Mouse (Mus musculus) adrenal gland, adult 18-20 months (tissue): ENCODE data around the gene Rps2. TPM values are rescaled to one million over a fixed set of nuclear protein-coding genes. Genes with fewer than 3 reads are reported as not detected.
A peak's percentile ranks its signal among the peaks of the same experiment; 100 is the strongest.
"Not testable (repeated sequence)": the region's sequence is repeated elsewhere in the genome, so short reads cannot be mapped to it uniquely, and the experiment has no call there.

Experiments used
- DNase-seq, 2 experiments: peaks; one replicate each; pipeline ENCODE4 v3.0.0; 2021 to 2022; ENCODE audit warnings: low spot score in 2 of 2
- long read RNA-seq, 2 experiments: library from polyadenylated mRNA; stranded (forward); transcript quantifications; one replicate each; pipeline ENCODE4 v2.0.0; 2021
- total RNA-seq, 2 experiments: library from RNA; stranded (reverse); gene quantifications; 1 replicate in 1 of 2; 2 replicates in 1 of 2; pipeline ENCODE4 v1.2.3; 2021

The Rps2 gene
- total RNA-seq = 100 to 1,000 TPM; 653 to 681 TPM
- long read RNA-seq, experiment 1, transcript Rps2-201 (5 exons, 1,094 nt) = minor isoform, 18 of 71 reads
- long read RNA-seq, experiment 1, transcript Rps2-208 (6 exons, 998 nt) = major isoform, 48 of 71 reads
- long read RNA-seq, experiment 1, partial matches to known transcripts = 1 of 71 reads
- long read RNA-seq, experiment 1, other reads (novel, unspliced or antisense) = 3 of 71 reads
- long read RNA-seq, experiment 2, transcript Rps2-201 (5 exons, 1,094 nt) = minor isoform, 31 of 238 reads
- long read RNA-seq, experiment 2, transcript Rps2-208 (6 exons, 998 nt) = major isoform, 201 of 238 reads
- long read RNA-seq, experiment 2, partial matches to known transcripts = 0 of 238 reads
- long read RNA-seq, experiment 2, other reads (novel, unspliced or antisense) = 3 of 238 reads

DNA sequence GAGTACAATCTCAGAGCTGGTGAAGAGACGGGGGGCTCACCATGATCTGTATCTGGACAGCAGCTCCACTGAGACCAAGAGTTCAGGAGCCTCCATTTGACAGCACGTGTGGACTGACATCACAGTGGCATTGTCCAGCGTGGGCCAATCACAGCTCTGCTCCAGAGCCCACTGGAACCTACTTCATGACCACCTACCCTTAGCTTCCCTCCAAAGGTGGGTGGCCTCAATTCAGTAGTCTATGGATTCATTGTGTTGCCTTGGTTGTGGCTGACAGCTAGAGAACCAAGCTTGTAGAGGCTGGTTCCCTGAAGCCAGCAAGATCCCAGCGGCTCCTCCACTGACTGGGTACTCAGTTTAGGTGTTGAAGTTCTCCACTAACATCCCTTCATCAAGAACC, at the start of gene Rps2, which contains the start of gene Rnf151:
Gene Rps2, plus strand, starts transcription at position 174 of the 400 bp plus-strand sequence.
Gene Rnf151, minus strand, starts transcription at position 121 of the 400 bp plus-strand sequence.
- DNase-seq = no peak

DNA sequence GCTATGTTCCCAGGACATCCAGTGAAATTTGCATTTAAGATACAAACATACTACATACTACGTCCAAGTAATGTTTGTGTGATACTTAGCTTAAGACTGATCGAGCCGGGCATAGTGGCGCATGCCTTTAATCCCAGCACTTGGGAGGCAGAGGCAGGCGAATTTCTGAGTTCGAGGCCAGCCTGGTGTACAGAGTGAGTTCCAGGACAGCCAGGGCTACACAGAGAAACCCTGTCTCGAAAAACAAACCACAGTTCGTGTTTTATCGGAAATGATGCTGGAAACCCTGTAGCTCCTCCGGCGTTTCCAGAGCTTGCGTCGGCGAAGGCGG, 48.7 kb upstream of the Rps2 start:
- DNase-seq = not testable (repeated sequence)

DNA sequence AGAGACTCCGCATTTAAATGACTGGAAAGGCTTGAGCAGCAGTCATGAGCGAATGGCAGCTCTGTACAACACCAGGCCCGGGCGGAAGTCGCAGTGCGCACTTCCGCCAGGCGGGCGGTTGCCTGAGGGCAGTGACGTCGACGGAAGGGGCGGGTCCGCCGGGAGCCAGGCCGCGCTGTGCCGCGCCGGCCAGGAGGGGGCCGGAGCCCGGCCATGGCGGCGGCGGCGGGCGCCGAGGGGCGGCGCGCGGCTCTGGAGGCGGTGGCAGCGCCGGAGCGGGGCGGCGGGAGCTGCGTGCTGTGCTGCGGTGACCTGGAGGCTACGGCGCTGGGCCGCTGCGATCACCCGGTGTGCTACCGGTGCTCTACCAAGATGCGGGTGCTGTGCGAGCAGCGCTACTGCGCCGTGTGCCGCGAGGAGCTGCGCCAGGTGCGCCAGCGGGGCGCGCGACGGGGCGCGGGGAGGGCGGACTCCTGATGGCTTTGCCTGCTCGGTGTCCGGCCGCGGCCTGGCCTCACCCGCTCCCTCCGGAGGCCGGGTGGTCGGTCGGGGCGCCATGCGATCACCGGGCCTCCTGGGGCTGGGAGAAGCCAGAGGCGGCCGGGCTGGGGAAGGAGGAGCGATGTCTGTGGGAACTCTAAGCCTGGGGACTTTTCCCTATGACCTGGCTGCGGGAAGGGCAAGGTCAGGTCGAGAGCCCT, 48.2 kb upstream of the Rps2 start, which contains the start of gene Zfp598:
Gene Zfp598, plus strand, starts transcription at position 143 of the 701 bp plus-strand sequence.
- DNase-seq = peak; percentile 97

DNA sequence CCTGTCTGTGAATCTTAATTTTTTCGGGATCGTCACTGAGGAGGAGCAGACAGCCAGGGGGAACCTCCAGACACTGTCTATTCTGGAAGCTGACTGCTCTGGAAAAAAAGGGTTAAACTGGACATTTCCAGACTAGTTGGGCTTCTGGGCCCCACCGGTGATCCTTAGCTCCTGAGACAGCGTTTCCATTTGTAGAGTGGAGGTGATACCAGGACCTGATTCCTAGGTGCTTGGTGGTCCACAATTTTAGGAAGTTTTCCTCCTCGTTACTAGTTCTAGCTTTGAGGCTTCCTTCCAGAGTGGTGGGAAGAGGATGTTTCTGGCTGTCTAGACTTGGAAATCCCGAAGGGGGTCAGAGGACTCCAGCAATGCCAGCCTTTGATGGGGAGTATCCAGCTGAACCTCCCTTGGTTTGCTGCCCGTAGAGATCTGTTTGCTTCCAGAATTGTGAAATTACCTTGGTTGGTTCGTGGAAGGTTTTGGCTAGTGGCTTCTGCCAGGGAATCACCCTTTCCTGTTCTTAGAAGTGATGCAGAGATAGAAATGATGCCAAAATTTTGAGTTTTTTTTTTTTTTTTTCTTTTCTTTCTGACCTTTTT, 47.6 kb upstream of the Rps2 start:
- DNase-seq = no peak

DNA sequence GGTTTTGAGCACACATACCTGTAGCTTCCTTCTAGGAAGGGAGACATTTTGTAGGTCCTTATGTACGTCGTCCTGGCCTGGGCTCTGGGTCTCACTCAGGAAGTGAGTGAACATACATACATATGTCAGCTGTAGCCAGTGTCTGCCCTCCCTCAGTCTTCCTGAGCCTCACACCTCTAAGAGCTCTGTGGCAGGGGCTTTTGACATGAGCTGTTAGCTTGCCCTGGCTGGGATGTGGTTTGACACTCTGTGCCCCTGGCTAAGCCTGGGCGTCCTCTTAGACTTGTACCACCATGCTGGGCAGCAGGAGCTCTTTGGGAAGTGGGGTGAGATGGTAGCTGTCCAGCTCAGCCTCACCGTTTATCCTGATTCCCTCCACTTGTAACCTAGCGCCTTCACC, 46.6 kb upstream of the Rps2 start:
- no peak for DNase-seq

DNA sequence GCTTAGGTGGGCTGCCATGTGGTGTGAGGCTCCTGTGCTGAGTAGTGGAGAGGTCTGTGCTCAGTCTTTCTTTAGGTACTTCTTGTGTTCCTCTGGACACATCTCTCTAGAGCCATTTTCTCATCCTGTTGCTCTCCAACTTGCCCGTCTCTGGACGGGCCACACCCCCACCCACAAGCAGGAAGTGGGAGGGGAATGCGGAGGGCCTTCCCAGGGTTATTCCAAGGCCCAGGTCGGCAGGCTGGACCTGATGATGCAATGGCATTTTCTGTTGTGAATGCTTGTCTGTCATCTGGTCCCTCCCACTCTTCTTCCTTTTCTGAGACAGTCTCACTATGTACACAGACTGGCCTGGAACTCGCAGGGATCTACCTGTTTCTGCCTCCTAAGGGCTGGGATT, 45.8 kb upstream of the Rps2 start:
- DNase-seq = peak; percentile 40 to 48

DNA sequence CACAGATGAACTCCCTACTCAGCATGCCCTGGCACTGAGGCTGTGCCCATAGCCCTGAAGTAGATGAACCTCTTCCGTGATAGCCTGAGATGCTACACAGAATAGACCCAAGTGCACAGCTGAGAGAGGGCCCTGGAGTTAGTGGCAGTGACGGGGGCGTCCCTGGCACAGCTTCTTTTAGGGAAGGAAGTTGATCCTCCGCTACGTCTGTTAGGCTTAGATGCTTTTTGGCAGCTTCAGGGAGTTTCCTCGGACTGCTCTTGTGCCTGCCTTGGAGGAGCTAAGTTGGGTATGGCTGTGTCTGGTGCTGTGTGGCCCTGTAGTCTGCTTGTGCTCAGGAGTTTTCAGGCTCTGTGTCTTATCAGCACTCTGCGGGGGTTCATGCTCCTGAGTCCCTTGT, 43.6 kb upstream of the Rps2 start:
- DNase-seq = no peak

DNA sequence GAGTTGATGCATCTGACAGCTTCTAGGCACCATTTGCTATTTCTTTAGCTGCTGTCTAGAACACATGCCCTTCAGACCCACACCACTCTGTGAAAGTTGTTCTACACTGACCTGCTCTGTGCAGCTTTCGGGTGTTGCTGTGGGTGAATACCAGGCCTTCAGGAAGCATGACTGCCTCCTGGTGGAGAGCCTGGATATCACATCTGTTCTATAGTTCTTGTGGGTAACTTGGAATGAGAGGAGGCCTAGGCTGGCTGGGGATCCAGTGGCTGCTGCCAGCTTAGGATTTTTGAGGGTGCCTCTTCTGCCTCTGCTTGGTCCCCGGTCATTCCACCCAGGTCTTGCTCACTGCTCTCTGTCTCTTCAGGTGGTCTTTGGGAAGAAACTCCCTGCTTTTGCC, 41.7 kb upstream of the Rps2 start:
- DNase-seq = peak in 1 of 2 experiments; percentile 52

DNA sequence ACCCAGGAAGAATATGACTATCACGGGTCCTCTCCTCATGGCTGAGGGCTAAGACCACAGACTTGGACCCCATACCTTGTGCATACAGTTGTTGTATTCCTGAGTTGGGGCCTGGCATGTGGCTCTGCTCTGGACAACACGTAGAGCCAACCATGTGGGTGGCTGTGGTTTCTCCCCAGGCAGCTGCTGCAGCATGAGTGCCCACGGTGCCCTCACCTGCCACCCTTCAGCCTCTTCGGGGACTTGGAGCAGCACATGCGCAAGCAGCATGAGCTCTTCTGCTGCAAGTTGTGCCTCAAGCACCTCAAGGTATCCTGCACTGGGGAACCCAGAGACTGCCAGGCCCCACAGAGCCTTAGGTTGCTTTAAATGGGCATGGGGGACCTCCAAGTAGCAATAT, 41.0 kb upstream of the Rps2 start:
- DNase-seq = no peak

DNA sequence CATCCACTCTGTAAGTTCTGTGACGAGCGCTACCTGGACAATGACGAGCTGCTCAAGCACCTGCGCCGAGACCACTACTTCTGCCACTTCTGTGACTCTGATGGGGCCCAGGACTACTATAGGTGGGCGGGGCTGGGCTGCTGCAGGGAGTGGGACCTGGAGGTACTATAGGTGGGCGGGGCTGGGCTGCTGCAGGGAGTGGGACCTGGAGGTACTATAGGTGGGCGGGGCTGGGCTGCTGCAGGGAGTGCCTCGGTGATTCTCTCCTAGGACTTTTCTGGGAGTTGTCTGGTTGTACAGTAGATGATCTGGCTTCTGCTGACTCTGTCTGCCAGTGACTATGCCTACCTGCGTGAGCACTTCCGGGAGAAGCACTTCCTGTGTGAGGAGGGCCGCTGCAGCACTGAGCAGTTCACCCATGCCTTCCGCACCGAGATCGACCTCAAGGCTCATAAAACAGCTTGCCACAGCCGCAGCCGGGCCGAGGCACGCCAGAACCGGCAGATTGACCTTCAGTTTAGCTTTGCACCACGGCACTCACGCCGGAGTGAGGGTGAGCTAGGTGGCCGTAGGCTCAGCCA, 40.3 kb upstream of the Rps2 start:
- no peak for DNase-seq

DNA sequence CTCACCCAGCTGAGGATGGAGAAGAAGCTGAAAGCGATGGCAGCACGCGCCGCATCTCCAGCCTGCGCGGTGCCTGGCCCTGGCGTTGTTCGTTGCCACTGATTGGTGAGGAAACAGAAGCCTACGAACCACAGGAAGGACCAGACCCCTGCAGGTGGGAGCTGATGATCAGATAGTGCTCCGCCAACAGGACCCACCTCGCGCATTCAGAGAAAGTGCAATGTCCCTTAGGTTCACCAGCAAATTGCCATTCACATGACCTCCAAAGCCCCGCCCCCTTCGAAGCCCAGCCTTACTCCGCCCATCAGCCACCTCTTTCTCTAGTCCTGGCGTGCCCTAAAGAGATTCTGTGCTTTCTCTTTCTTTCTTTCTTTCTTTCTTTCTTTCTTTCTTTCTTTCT, 31.4 kb upstream of the Rps2 start:
- DNase-seq = no peak

DNA sequence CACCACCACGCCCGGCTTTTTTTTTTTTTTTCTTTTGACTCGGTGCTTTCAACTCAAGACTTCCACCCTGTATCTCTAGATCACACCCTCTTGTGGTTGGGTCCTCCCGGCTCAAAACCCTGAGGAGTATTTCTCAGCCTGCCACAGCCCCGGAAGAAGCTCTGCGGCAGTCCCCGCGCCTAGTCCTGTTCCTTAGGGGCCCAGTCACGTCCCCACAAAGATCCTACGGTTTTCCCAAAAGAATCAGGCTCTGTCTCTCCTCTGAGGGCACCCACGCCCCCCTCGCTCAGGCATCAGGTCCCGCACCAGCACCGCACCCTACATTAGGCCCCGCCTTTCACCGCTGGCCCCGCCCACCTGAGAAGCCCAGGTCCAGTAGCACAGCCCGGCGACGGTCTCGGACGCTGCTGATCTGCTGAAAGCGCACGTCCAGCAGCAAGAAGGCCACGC, 30.7 kb upstream of the Rps2 start:
- DNase-seq = peak; percentile 55 to 64

DNA sequence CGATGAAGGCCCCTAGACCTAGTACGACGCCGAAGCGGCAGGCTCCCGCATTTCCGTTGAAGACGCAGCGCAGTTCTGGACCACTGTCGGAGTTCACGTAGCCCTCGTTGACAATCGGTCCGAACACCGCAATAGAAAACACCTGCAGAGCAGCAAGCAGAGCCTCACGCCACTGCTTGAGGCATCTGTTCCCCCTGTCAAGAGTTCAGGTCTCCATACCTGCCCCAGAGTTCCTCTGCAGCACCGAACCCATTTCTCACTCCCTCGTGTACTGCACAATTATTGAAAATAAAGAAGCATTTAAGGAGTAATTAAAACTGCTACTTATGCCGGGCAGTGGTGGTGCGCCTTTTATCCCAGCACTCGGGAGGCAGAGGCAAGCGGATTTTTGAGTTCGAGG, 30.3 kb upstream of the Rps2 start:
- no peak for DNase-seq

DNA sequence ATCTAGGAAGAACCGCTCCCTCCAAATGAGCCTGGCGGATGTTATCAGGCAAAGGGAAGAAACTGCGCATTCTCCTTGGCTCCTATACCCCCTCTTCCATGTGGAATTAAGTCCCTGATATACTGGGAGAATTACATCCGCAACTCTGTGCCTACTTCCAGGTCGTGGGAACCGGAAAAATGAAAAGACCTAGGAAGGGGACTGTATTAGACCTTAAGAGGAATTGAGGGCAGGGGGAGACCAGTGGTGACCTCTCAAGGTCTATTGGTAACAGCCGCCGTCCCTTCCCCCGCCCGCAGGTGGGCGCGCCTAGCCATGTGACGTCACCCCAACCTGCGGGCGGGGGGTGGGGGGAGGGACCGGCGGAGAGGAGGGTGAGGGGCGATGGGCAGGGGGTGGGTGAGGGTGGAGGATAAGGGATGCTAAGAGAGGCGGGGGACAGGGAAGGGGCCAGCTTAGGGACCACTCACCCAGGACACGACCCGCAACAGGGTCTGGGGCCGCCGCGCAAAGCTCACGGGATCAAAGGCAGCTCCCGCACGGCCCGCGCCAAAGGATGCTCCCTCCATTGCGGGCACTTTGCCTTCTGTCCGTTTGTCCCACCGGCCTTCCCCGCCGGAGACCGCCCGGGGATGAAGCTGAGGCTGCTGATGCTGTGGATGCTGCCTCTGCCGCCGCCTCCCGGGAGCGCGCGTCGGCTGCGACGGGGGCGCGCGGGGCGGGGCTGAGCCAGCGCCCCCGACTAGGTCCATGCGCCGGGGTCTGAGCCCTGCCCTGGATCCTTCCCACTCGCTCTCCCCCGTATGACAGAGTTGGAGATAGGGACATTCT, 28.4 kb upstream of the Rps2 start, which contains the start of gene Syngr3:
Gene Syngr3, minus strand, starts transcription at position 705 of the 831 bp plus-strand sequence.
- DNase-seq = peak in 1 of 2 experiments; percentile 30

DNA sequence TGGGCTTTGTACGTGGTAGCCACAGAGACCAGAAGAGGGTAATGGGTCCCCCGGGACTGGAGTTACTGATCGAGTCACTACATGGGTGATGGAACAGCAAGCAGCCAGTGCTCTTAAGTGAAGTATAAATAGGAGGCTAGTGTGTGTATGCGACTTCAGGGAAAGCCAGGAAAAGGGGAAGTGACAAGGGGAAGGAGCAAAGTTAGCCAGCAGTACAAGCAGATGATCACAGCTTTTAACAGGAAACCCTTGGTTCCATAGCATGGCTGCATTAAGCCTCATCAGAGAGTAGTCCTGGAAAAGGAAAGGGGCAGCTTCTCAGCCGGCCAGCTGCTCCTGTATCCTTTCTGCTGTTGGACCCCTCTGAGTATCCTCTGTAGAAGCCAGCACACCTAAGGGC, 25.5 kb upstream of the Rps2 start:
- DNase-seq = no peak

DNA sequence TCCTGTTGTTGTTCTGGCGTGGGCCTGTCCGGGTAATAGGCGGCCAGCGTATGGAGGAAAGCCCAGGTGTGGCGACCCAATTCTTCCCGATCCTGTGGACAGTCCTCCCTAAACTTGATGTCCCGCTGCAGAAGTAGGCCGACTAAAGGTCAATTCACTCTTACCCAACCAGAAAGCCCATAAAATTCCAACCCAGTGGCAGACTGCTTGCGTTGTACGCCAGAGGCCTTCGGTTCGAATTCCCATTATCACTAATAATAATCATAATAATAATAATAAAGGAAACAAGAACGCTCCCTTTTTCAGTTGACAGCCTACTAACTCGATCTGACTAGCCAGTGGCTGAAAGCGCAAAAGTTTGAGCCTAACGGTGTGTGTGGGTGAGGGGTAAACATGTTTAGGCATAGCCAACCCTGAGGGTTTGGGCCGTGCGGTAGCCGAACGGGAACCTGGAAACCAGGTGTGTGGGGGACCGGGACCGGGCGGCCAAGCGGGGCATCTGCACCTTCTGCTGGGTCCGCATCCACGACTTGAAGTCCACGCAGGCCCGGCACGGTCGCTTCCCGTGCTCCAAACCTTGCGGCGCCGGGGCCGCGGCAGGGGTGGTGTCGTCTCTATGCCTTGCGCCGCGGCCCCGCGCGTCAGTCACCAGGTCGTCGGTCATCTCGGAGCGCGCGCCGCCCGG, 22.4 kb upstream of the Rps2 start:
- DNase-seq = no peak

DNA sequence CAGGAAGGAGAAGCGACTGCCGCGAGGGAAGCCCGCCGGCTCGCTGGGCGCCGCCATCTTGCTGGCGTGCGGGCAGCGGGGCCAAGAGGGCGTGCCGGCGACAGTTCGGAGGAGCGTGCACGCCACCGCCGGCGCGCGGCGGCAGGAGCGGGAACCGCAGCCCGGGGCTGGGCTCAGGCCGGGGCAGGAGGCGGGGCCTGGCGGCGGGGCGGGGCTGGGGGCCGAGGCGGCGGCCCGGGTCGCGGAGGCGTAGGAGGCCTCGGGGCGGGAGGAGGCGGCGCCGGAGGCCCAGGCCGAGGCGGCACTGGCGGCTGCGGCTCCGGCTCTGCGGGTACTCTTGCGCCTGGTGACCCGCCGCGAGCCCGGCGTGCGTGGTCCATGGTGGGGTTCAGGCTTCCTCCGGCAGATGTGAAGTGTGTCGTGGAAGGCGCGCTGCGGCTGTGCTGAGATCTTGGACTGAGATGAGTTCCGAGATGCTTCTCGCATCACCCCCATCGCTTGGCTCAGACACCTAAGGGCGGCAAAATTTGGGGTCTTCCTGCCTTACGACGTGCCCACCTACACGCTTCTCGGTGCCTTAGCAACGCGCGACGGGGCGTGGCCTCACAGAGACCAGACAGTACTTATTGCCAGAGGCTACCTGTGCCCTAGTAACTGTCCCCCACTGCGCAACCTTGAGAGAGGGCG, 21.8 kb upstream of the Rps2 start, which contains the start of the genes Gfer and Noxo1:
Gene Gfer, minus strand, starts transcription at position 146 of the 687 bp plus-strand sequence.
Gene Noxo1, plus strand, starts transcription at position 224 of the 687 bp plus-strand sequence.
- peak; percentile 86 to 90 for DNase-seq

DNA sequence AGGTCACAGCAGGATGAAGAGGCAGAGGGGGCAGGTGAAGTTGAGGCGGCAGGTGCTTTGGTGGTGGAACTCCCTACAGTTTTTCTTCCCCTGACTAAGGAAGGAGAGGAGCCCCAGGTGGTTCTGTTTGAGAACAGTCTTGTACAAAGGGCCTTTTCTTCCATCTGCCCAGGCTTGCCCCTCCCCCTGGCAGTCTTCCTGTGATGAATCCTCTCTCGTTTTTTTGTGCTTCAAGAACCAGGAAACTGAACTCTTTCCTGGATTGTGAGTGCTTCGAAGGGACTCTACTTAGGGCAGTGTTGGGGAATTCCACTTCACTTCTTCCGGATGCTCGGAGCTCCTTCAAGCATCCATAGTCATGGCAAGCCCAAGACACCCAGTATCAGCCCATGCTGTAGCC, 19.9 kb upstream of the Rps2 start:
- DNase-seq = no peak

DNA sequence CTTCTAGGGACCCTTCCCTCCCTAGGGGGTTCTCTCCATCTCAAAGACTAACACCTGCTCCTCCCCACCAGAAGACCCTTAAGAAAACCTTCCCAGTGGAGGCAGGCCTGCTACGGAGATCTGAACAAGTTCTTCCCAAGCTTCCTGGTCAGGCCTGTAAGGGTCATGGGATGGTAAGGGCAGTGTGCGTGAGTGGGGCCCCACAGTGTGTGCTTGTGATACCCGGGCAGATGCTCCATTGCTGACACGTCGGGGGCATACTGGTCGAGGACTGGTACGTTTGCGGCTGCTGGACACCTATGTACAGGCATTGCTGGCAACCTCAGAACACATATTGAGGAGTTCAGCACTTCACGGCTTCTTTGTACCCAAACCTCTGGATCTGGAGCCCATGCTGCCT, 19.2 kb upstream of the Rps2 start:
- no peak for DNase-seq
